Mouse (Mus musculus): ENCODE results near the gene Cnbd2. TPM values are rescaled to one million over a fixed set of nuclear protein-coding genes. Genes with fewer than 3 reads are reported as not detected.
"Not testable (repeated sequence)": the region's sequence is repeated elsewhere in the genome, so short reads cannot be mapped to it uniquely, and the experiment has no call there.

Gene Cnbd2
- polyA plus RNA-seq, 1 experiment from 2014 or later = 7.3 TPM

DNA sequence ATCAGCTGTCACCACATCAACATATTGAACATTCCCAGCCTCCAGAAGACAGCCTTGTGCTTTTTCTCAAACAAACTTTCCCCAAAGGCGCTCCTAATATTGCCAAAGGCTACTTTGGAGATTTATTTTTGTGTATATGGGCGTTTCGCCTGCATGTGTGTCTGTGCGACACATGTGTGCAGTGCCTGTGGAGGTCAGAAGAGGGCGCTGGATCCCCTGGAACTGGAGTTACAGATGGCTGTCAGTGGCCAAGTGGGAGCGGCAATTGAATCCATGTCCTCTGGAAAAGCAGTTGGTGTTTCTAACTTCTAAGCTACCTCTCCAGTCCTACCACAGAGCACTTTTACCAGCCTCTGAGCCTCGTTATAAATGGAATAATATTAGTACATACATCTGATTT, 39.1 kb downstream of the Cnbd2 start:
- Histone ChIP-seq H3K4me2 (no peak overlapping the region), H3K4me1 (replicated peaks) (peaks cover 5% of the 10 kb centered on the region), H3K9me3 (no peaks in the 10 kb centered on the region), H3K27me3 (no peaks in the 10 kb centered on the region), H3K9ac (no peak overlapping the region), H3K4me3 (no peak overlapping the region), H3K27ac (replicated peaks) (no peak overlapping the region), H3K36me3 (no peaks in the 10 kb centered on the region)
- ATAC-seq (ENCODE audit: low FRiP score, low read depth) = no peak
- 83% methylated on average over 7 of the region's 7 CpGs for WGBS

DNA sequence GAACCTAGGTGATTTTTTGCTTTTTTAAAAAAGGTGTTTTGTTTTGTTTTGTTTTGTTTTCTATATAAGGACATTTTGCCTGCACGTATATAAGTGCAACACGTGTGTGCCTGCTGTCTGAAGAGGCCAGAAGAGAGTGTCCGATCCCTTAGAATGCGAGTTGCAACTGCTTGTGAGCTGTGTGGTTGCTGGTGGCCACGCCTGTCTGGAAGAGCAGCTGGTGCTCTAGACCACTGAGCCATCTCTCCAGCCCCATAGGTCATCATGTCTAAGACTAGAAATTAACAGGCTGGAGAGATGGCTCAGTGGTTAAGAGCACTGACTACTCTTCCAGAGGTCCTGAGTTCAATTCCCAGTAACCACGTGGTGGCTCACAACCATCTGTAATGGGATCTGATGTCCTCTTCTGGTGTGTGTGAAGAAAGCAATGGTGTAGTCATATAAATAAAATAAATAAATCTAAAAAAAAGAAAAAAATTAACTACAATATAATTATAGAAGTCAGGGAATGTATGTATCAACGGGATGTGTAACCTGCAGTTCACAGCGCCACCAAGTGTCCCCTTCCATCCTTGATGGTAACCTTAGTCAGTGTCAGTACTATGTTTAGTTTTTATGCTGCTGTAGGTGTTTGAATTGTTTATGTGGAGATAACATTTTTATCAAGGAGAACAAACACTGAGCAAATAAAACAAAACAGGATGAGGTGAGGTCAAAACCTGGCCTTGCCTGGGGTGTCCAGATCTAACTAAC, 40.5 kb downstream of the Cnbd2 start:
- Histone ChIP-seq H3K36me3 (no peaks in the 10 kb centered on the region), H3K27me3 (no peaks in the 10 kb centered on the region), H3K4me2 (no peak overlapping the region), H3K27ac (replicated peaks) (0 out of 2 replicates have a peak overlapping the region, but pooled peaks have one; percentile 17), H3K4me3 (no peak overlapping the region), H3K9ac (no peak overlapping the region), H3K9me3 (no peaks in the 10 kb centered on the region), H3K4me1 (replicated peaks) (peaks cover 5% of the 10 kb centered on the region)
- WGBS = 80% methylated on average over 8 of the region's 8 CpGs
- ATAC-seq (ENCODE audit: low FRiP score, low read depth) = no peak

DNA sequence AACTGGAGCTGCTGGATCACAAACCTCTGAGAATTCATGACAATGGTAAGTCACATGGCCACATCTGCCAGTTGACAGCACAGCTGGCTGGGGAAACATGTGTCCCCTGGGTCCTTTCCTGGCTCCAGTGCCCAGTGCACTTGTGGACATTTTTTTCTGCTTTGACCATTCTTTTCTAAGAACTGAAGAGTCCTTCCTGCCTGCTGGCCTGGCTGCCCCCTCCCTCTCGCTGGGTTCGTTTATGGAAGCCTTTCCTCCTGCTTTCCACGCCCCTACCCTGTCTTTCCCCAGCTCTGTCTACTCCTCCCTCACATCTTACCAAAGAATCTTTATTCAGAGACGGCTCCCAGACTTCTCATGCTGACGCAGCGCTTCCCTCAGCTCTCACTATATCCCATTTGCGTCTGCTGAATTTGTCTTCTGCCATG, 41.2 kb downstream of the Cnbd2 start:
- Histone ChIP-seq H3K27ac (replicated peaks) (0 out of 2 replicates have a peak overlapping the region, but pooled peaks have one; percentile 17), H3K36me3 (no peaks in the 10 kb centered on the region), H3K9ac (no peak overlapping the region), H3K27me3 (no peaks in the 10 kb centered on the region), H3K9me3 (no peaks in the 10 kb centered on the region), H3K4me3 (no peak overlapping the region), H3K4me2 (no peak overlapping the region; the same call in 1 of the 2 replicates), H3K4me1 (replicated peaks) (peaks cover 5% of the 10 kb centered on the region)
- WGBS = 45% methylated on average over 7 of the region's 7 CpGs
- ATAC-seq (ENCODE audit: low FRiP score, low read depth) = no peak

DNA sequence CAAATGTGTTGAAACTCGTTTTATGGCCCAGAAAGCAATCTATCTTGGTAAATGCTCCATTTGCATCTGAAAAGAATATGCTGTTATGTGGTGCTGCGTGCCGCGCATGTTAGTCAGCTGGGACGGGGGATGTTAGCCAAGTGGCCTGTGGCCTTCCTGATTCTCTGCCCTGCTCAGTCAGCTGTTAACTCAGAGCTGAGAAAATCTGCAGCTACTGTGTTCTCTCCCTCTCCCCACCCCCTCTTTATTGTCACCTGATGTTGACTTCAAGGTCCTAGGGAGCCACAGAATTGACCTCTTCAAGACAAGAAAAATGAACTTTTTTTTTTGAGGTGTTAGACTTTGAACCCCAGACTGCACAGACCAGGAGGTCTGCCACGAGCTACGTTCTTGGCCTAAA, 43.9 kb downstream of the Cnbd2 start:
- 35% methylated on average over 7 of the region's 7 CpGs for WGBS

DNA sequence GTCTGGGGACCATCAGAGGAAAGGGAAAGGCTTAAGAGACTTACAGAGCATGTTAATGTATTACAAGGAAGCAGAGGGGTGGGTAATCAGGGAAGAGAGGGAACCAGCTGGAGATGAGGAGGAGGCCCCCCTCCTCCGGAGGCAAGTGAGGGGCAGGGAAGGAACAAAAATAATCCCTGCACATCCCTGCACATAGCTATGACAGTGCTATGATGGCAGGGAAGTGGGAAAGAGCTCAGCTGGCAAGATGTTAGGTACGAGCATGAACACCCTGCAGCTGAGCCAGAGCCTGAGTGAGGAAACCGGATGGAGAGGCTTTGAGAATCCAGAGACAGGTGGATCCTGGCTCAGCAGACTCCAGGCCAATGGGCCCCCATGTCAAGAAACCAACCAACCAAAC, 56.4 kb downstream of the Cnbd2 start:
- Histone ChIP-seq H3K4me2 (no peak overlapping the region), H3K27me3 (no peaks in the 10 kb centered on the region), H3K4me1 (replicated peaks) (no peaks in the 10 kb centered on the region), H3K36me3 (no peaks in the 10 kb centered on the region), H3K9me3 (no peaks in the 10 kb centered on the region), H3K27ac (replicated peaks) (no peak overlapping the region), H3K9ac (no peak overlapping the region), H3K4me3 (no peak overlapping the region)
- ATAC-seq (ENCODE audit: low FRiP score, low read depth) = no peak
- WGBS = 81% methylated on average over 3 of the region's 3 CpGs

More for the DNA sequence above, 43.9 kb downstream of the Cnbd2 start:
- H3K4me3 ChIP-seq = no peak overlapping the region
- no peak overlapping the region for H3K4me2 ChIP-seq
- no peaks in the 10 kb centered on the region for H3K27me3 ChIP-seq
- H3K36me3 ChIP-seq = no peaks in the 10 kb centered on the region
- H3K9ac ChIP-seq = no peak overlapping the region
- 0 out of 2 replicates have a peak overlapping the region, but pooled peaks have one; percentile 34 for H3K27ac ChIP-seq (replicated peaks)
- 0 out of 2 replicates have a peak, but pooled peaks have one; percentile 59 for ATAC-seq (ENCODE audit: low FRiP score, low read depth)
- peaks cover 5% of the 10 kb centered on the region for H3K4me1 ChIP-seq (replicated peaks)
- H3K9me3 ChIP-seq = no peaks in the 10 kb centered on the region

DNA sequence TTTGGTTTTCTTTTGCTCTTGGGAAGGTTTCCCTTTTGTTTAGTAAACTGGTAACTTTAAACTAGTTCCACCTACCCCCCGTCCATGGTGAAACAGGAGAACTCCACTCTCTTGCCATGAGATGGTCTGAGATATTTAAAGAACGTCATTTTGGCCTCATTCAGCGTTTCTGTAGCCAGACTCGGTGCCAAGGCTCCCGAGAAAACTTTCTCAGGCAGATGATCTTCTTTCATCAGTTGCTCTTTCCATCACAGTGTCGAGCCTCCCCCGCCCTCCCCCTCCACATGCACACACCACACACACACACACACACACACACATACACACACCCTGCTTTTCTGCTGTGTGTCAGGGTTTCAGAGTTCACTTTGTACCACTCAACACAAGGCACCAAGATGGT, 58.8 kb downstream of the Cnbd2 start:
- Histone ChIP-seq H3K4me1 (replicated peaks) (no peaks in the 10 kb centered on the region), H3K27ac (replicated peaks) (no peak overlapping the region), H3K9me3 (no peaks in the 10 kb centered on the region), H3K9ac (no peak overlapping the region), H3K4me3 (no peak overlapping the region), H3K4me2 (no peak overlapping the region), H3K27me3 (no peaks in the 10 kb centered on the region), H3K36me3 (no peaks in the 10 kb centered on the region)
- WGBS = 84% methylated on average over 7 of the region's 7 CpGs
- no peak for ATAC-seq (ENCODE audit: low FRiP score, low read depth)

DNA sequence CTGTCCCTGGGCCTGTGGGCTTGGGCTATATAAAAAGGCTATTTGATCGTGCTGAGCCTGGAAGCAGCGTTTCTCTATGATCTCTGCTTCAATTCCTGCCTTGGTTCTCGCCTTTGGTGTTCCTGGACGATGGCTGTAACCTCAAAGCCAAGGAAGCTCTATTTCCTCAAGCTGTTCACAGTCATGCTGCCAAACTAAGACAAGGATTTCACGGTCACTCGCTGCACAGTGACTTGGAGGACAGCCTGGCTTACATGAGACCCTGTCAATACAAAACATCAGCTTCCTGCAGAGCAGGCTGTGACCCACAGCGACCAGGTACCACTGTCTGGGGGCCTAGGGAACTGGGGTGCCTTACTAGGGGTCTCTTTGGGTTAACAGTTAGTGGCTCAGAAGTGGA, 64.9 kb downstream of the Cnbd2 start:
- no peaks in the 10 kb centered on the region for H3K36me3 ChIP-seq
- ATAC-seq (ENCODE audit: low FRiP score, low read depth) = no peak

DNA sequence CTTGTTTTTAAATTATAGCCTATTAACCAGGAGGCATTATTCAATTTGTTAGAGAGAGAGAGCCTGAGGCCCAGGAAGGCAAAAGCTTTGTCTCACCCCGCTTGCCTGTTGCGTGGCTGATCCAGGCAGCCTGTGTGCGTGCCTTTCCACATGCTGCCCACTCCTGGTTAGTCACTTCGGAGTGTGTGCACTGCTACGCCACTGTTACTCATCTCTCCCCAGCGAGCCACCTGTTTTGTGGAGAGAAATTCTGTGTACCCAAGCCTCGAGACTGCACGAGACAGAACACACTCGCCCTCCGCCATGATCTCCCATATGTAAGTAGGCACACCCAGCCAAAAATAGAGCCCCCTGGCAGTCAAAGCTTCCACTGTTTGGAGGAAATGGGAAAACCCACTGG, 67.8 kb downstream of the Cnbd2 start:
- no peak for ATAC-seq (ENCODE audit: low FRiP score, low read depth)
- H3K27ac ChIP-seq (replicated peaks) = no peak overlapping the region
- H3K36me3 ChIP-seq = no peaks in the 10 kb centered on the region; the same call in 1 of the 2 replicates
- H3K9me3 ChIP-seq = no peaks in the 10 kb centered on the region
- no peak overlapping the region for H3K4me2 ChIP-seq
- no peak overlapping the region for H3K4me3 ChIP-seq
- H3K4me1 ChIP-seq (replicated peaks) = no peaks in the 10 kb centered on the region
- WGBS = 87% methylated on average over 10 of the region's 10 CpGs
- H3K9ac ChIP-seq = no peak overlapping the region
- H3K27me3 ChIP-seq = no peaks in the 10 kb centered on the region

More for the DNA sequence above, 64.9 kb downstream of the Cnbd2 start:
- 82% methylated on average over 7 of the region's 7 CpGs for WGBS
- no peaks in the 10 kb centered on the region for H3K4me1 ChIP-seq (replicated peaks)
- H3K9me3 ChIP-seq = no peaks in the 10 kb centered on the region
- H3K27ac ChIP-seq (replicated peaks) = no peak overlapping the region
- H3K9ac ChIP-seq = no peak overlapping the region
- no peak overlapping the region for H3K4me3 ChIP-seq
- no peaks in the 10 kb centered on the region for H3K27me3 ChIP-seq
- no peak overlapping the region for H3K4me2 ChIP-seq

DNA sequence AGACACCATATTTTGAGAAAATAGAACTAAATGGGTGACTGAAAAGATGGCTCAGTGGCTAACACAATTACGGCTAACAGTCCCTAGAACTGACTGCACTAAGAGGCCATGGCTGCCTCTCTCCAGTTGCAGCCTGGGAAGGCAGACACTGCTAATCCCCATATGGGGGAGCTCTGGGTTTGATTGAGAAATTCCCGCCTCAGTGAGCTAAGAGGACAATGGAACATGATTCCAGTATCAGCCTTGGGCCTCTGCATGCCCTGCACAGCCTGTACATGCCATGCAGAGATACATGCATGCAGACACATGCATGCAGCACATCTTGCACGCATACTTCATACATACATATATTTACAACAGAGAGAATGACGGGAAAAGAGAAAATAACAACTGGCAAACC, 69.3 kb downstream of the Cnbd2 start:
- H3K27ac ChIP-seq (replicated peaks) = no peak overlapping the region
- 73% methylated on average over 4 of the region's 4 CpGs for WGBS
- no peaks in the 10 kb centered on the region for H3K9me3 ChIP-seq
- no peak overlapping the region for H3K4me2 ChIP-seq
- H3K36me3 ChIP-seq = no peaks in the 10 kb centered on the region; the same call in 1 of the 2 replicates
- no peak overlapping the region for H3K4me3 ChIP-seq
- H3K9ac ChIP-seq = no peak overlapping the region
- no peaks in the 10 kb centered on the region for H3K4me1 ChIP-seq (replicated peaks)
- H3K27me3 ChIP-seq = no peaks in the 10 kb centered on the region
- ATAC-seq (ENCODE audit: low FRiP score, low read depth) = no peak

DNA sequence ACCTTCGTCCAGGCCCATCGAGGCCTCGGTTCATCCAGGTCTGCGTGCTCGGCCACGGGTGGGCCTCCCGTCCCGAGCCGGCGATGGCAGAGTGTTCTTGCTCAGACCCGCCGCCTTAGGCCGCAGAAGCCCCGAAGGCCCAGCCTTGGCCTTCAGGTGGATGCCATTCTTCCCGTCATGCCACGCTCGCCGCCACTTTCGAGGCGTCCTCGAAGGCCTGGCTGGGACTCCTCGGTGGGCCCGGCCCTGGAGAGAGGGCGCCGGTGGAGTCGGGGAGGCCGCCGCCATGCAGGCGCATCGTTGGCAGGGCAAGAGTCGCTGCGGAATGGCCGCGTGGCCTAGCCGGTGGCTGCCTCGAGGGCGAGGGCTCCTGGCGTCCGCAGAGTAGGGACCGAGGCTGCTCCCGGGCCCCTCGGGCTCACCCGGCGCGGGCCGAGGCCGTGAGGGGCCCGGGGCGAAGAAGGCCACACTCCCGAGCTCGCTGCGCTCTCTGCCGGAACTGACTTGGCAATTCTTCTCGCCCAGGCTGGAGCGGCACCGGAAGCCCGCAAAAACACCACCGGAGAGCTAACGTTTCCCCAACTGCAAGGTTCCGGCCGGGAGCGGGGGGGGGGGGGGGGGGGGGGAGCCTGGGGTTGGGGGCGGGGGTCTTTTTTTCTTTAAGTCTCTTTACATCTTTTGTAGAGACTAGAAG, 80.5 kb downstream of the Cnbd2 start:
- H3K4me2 ChIP-seq = peak overlapping the region; percentile 50
- peak; percentile 92 for ATAC-seq (ENCODE audit: low FRiP score, low read depth)
- peak overlapping the region; percentile 61 for H3K27ac ChIP-seq (replicated peaks)
- not testable (repeated sequence) for H3K4me1 ChIP-seq (replicated peaks); H3K36me3 ChIP-seq; H3K9me3 ChIP-seq; H3K27me3 ChIP-seq
- H3K9ac ChIP-seq = 0 out of 2 replicates have a peak overlapping the region, but pooled peaks have one; percentile 29
- H3K4me3 ChIP-seq = peak overlapping the region; percentile 37
- no CpG with 5 or more reads among the region's 63 CpGs for WGBS

DNA sequence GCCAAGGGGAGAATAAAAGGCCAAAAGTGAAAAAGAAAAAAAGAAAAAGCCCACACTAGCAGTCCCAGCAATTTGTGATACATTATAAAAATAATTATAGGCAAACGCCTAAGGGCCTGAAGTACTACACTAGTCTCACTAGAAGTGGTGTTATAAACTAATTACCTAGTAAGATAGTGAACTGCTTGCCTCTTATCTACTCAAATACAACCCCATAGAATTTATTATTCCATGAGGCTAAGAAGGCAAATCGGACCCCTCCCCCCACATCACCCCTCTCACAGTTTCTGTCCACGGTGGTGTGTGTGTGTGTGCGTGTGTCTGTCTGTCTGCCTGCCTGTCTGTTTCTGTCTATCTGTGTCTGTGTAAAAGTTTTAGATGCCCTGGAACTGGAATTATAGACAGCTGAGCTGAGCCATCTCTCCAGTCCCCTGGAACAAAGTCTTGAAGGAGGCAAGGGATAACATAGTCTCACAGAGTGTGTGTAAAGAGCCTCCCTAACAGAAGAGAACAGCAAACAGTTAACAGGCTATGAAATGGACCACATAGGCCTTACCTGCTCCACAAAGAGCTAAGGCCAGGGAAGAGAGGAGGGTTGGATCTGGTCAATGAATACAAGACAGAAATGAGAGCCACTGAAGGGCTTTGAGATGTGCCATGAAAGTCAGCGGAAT, 81.2 kb downstream of the Cnbd2 start:
- Histone ChIP-seq H3K27ac (replicated peaks) (peak overlapping the region; percentile 61), H3K9me3 (no peaks in the 10 kb centered on the region), H3K4me1 (replicated peaks) (peaks cover 6% of the 10 kb centered on the region; the same call in 1 of the 2 replicates), H3K27me3 (no peaks in the 10 kb centered on the region), H3K36me3 (no peaks in the 10 kb centered on the region), H3K4me3 (peak overlapping the region; percentile 37), H3K4me2 (peak overlapping the region; percentile 50), H3K9ac (0 out of 2 replicates have a peak overlapping the region, but pooled peaks have one; percentile 29)
- peak; percentile 32; the same call in 1 of the 2 replicates for ATAC-seq (ENCODE audit: low FRiP score, low read depth)
- WGBS = 56% methylated on average over 5 of the region's 5 CpGs

DNA sequence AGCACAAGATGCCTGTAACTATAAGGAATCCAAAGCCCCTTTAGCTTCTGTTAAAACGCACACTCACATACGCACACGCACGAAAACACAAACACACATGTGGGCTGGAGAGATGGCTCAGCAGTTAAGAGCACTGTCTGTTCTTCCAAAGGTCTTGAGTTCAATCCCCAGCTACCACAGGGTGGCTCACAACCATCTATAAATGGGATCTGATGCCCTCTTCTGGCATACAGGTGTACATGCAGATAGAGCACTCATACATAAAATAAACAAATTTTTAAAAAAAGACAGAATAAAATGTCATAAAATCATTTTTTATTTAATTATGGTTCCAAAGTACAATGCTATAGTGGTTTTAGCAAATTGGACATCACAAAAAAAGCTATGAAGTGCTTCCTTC, 82.2 kb downstream of the Cnbd2 start:
- Histone ChIP-seq H3K36me3 (no peaks in the 10 kb centered on the region), H3K4me3 (no peak overlapping the region), H3K9ac (no peak overlapping the region), H3K27ac (replicated peaks) (no peak overlapping the region), H3K27me3 (no peaks in the 10 kb centered on the region), H3K4me2 (no peak overlapping the region), H3K4me1 (replicated peaks) (peaks cover 6% of the 10 kb centered on the region; the same call in 1 of the 2 replicates), H3K9me3 (no peaks in the 10 kb centered on the region)
- no peak for ATAC-seq (ENCODE audit: low FRiP score, low read depth)
- WGBS = 92% methylated on average over 4 of the region's 4 CpGs
